Mouse (Mus musculus): ENCODE data around the gene Grb10. TPM values are rescaled to one million over a fixed set of nuclear protein-coding genes. Genes with fewer than 3 reads are reported as not detected.

Gene Grb10
- polyA plus RNA-seq, 1 experiment from 2014 or later: 144 TPM

DNA sequence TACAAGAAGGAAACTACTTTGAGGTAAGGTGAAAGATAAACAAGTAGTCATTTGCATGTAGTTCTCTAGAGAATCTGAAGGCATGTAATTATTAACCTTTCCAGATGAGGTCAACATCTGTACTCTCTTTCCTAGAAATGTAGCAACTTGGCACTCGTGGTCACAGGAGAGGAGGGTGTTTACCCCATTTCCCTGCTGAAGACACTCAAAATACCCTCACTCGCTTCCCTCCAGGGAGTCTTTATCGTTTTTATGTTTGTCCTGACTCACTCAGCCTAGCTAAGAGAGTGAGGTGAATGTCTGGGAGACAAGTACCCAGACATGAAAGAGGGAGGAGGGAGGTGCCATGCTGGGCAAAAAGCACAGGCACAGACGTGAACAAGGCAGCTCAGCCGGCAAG lies 77.6 kb downstream of the Grb10 start:
- DNase-seq (ENCODE audit: low spot score, missing footprints): no peak
- no peaks in the 10 kb centered on the region for H3K36me3 ChIP-seq (ENCODE audit: control insufficient read depth, insufficient read depth, low read length)
- no peak overlapping the region for H3K27ac ChIP-seq (ENCODE audit: low read depth, low read length)
- 41% methylated on average over 5 of the region's 5 CpGs for WGBS
- H3K4me3 ChIP-seq (ENCODE audit: low read depth, low read length): no peak overlapping the region
- H3K9ac ChIP-seq (ENCODE audit: low read length): no peak overlapping the region
- H3K4me1 ChIP-seq (ENCODE audit: control insufficient read depth, insufficient read depth, low read length): peaks cover 9% of the 10 kb centered on the region
- ATAC-seq (ENCODE audit: low FRiP score): no peak
- no peaks in the 10 kb centered on the region for H3K27me3 ChIP-seq (ENCODE audit: control insufficient read depth, insufficient read depth, low read length)
- no peaks in the 10 kb centered on the region for H3K9me3 ChIP-seq (ENCODE audit: control insufficient read depth, low read length)
- H3K4me2 ChIP-seq: no peak overlapping the region

- Histone ChIP-seq H3K4me2 (no peak overlapping the region), H3K27ac (ENCODE audit: low read depth, low read length) (no peak overlapping the region), H3K9me3 (ENCODE audit: control insufficient read depth, low read length) (no peaks in the 10 kb centered on the region), H3K27me3 (ENCODE audit: control insufficient read depth, insufficient read depth, low read length) (no peaks in the 10 kb centered on the region), H3K36me3 (ENCODE audit: control insufficient read depth, insufficient read depth, low read length) (no peaks in the 10 kb centered on the region), H3K4me1 (ENCODE audit: control insufficient read depth, insufficient read depth, low read length) (peaks cover 9% of the 10 kb centered on the region), H3K4me3 (ENCODE audit: low read depth, low read length) (no peak overlapping the region), H3K9ac (ENCODE audit: low read length) (no peak overlapping the region)
- no peak for DNase-seq (ENCODE audit: low spot score, missing footprints)
- no peak for ATAC-seq (ENCODE audit: low FRiP score)
- WGBS: 74% methylated on average over 2 of the region's 2 CpGs
These were observed 78.3 kb downstream of the Grb10 start for GRCm38 (mm10) chr11:11960227-11960626.

DNA sequence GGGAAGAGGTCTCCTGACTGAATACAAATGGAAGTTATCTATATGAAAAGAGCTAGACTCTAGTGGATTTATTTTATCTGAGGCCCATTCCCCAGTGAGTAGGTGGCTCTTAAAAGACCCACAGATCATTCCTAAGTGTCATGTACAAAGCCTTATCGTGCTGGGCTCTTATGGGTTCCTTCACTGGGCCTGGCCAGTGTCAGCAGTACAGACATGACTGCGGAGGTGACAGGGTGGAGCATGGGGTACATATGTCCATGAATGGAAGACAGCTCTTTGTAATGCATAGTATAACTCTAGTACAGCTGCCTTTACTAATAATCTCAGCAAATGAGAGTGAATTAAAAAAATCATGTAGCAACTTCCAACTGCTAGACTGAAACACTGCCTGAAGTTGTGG lies 80.0 kb downstream of the Grb10 start:
- Histone ChIP-seq H3K9ac (ENCODE audit: low read length) (no peak overlapping the region), H3K9me3 (ENCODE audit: control insufficient read depth, low read length) (no peaks in the 10 kb centered on the region), H3K4me2 (no peak overlapping the region), H3K4me3 (ENCODE audit: low read depth, low read length) (no peak overlapping the region), H3K36me3 (ENCODE audit: control insufficient read depth, insufficient read depth, low read length) (no peaks in the 10 kb centered on the region), H3K27ac (ENCODE audit: low read depth, low read length) (no peak overlapping the region), H3K27me3 (ENCODE audit: control insufficient read depth, insufficient read depth, low read length) (no peaks in the 10 kb centered on the region), H3K4me1 (ENCODE audit: control insufficient read depth, insufficient read depth, low read length) (peaks cover 6% of the 10 kb centered on the region)
- DNase-seq (ENCODE audit: low spot score, missing footprints): no peak
- WGBS: 89% methylated on average over 2 of the region's 2 CpGs
- no peak for ATAC-seq (ENCODE audit: low FRiP score)

- 84% methylated on average over 2 of the region's 2 CpGs for WGBS
- Histone ChIP-seq H3K27me3 (ENCODE audit: control insufficient read depth, insufficient read depth, low read length) (no peaks in the 10 kb centered on the region), H3K36me3 (ENCODE audit: control insufficient read depth, insufficient read depth, low read length) (no peaks in the 10 kb centered on the region), H3K27ac (ENCODE audit: low read depth, low read length) (no peak overlapping the region), H3K9ac (ENCODE audit: low read length) (no peak overlapping the region), H3K9me3 (ENCODE audit: control insufficient read depth, low read length) (no peaks in the 10 kb centered on the region), H3K4me1 (ENCODE audit: control insufficient read depth, insufficient read depth, low read length) (peaks cover 3% of the 10 kb centered on the region), H3K4me3 (ENCODE audit: low read depth, low read length) (no peak overlapping the region), H3K4me2 (no peak overlapping the region)
- DNase-seq (ENCODE audit: low spot score, missing footprints) (no peak), ATAC-seq (ENCODE audit: low FRiP score) (no peak)
These were observed 80.5 kb downstream of the Grb10 start for GRCm38 (mm10) chr11:11958061-11958361.

DNA sequence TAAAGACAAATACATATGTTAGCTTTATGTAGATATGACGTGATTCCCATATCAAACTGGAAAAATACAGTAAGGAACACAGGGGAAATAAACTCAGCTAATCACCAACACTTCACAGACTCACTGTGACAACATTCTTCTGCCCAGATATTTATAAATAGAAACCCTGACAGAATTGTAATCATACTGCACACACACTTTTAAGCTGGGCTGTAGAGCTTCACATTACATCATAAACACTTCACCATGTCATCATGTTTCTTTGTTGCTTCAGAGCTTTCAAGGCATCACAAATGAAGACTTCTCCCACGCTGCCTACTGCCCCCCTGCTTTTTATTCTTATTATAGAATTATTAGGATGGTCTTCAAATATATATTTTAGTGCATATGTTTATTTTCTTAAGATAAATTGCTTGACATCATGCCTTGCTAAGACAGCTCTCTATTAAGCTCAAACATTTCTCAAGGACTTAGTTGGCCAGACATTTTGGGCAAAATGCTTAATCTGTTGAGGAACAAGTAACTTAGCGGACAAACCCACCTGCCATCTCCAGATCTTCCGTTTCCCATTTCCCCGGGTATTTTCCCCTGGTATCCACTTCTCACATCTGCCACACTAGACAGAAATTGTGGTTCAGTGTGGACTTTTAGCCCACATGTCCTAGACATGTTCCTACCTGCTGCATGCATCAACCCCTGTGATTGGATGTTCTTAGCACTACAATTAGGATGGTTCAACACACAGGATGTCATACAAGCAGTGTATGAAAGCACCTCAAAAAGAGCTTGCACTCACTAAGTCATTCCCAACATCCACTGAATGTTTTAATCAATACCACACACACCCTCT lies 81.0 kb downstream of the Grb10 start:
- Histone ChIP-seq H3K36me3 (ENCODE audit: control insufficient read depth, insufficient read depth, low read length) (no peaks in the 10 kb centered on the region), H3K9me3 (ENCODE audit: control insufficient read depth, low read length) (no peaks in the 10 kb centered on the region), H3K27me3 (ENCODE audit: control insufficient read depth, insufficient read depth, low read length) (no peaks in the 10 kb centered on the region), H3K27ac (ENCODE audit: low read depth, low read length) (no peak overlapping the region), H3K9ac (ENCODE audit: low read length) (no peak overlapping the region), H3K4me3 (ENCODE audit: low read depth, low read length) (no peak overlapping the region), H3K4me1 (ENCODE audit: control insufficient read depth, insufficient read depth, low read length) (peaks cover 3% of the 10 kb centered on the region), H3K4me2 (no peak overlapping the region)
- 92% methylated on average over 5 of the region's 5 CpGs for WGBS
- ATAC-seq (ENCODE audit: low FRiP score): no peak
- DNase-seq (ENCODE audit: low spot score, missing footprints): no peak

GRCm38 (mm10) chr11:11955783-11956182 lies 82.7 kb downstream of the Grb10 start:
- Histone ChIP-seq H3K9me3 (ENCODE audit: control insufficient read depth, low read length) (no peaks in the 10 kb centered on the region), H3K4me2 (no peak overlapping the region), H3K4me3 (ENCODE audit: low read depth, low read length) (no peak overlapping the region), H3K27me3 (ENCODE audit: control insufficient read depth, insufficient read depth, low read length) (no peaks in the 10 kb centered on the region), H3K36me3 (ENCODE audit: control insufficient read depth, insufficient read depth, low read length) (no peaks in the 10 kb centered on the region), H3K27ac (ENCODE audit: low read depth, low read length) (no peak overlapping the region), H3K9ac (ENCODE audit: low read length) (no peak overlapping the region), H3K4me1 (ENCODE audit: control insufficient read depth, insufficient read depth, low read length) (peaks cover 1% of the 10 kb centered on the region)
- ATAC-seq (ENCODE audit: low FRiP score) (no peak), DNase-seq (ENCODE audit: low spot score, missing footprints) (no peak)

- H3K9ac ChIP-seq (ENCODE audit: low read length): no peak overlapping the region
- H3K4me3 ChIP-seq (ENCODE audit: low read depth, low read length): no peak overlapping the region
- no peaks in the 10 kb centered on the region for H3K36me3 ChIP-seq (ENCODE audit: control insufficient read depth, insufficient read depth, low read length)
- H3K4me2 ChIP-seq: no peak overlapping the region
- H3K27me3 ChIP-seq (ENCODE audit: control insufficient read depth, insufficient read depth, low read length): no peaks in the 10 kb centered on the region
- H3K27ac ChIP-seq (ENCODE audit: low read depth, low read length): no peak overlapping the region
- ATAC-seq (ENCODE audit: low FRiP score): no peak
- 90% methylated on average over 6 of the region's 6 CpGs for WGBS
- H3K4me1 ChIP-seq (ENCODE audit: control insufficient read depth, insufficient read depth, low read length): no peaks in the 10 kb centered on the region
- DNase-seq (ENCODE audit: low spot score, missing footprints): no peak
- H3K9me3 ChIP-seq (ENCODE audit: control insufficient read depth, low read length): no peaks in the 10 kb centered on the region
These were observed 83.9 kb downstream of the Grb10 start for GRCm38 (mm10) chr11:11954606-11955005.

DNA sequence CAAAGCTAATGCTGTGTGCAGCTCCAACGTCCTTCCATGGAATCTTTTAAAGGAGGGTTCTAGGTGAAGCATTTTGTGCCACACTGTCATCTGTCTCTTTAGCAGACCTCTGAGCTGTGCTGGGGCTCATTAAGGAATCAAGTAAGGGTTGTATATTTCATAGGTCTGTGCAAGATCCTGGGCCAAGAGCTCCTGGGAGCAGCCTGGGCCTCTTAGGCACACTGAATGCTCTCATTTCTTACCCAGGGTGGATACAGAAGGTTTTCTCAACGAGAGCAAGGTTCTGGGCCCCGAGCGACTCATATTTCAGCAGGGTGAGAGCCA lies 84.4 kb downstream of the Grb10 start:
- 91% methylated on average over 4 of the region's 4 CpGs for WGBS
- Histone ChIP-seq H3K9ac (ENCODE audit: low read length) (no peak overlapping the region), H3K4me2 (no peak overlapping the region), H3K4me3 (ENCODE audit: low read depth, low read length) (no peak overlapping the region), H3K27me3 (ENCODE audit: control insufficient read depth, insufficient read depth, low read length) (no peaks in the 10 kb centered on the region), H3K36me3 (ENCODE audit: control insufficient read depth, insufficient read depth, low read length) (no peaks in the 10 kb centered on the region), H3K27ac (ENCODE audit: low read depth, low read length) (no peak overlapping the region), H3K9me3 (ENCODE audit: control insufficient read depth, low read length) (no peaks in the 10 kb centered on the region), H3K4me1 (ENCODE audit: control insufficient read depth, insufficient read depth, low read length) (no peaks in the 10 kb centered on the region)
- DNase-seq (ENCODE audit: low spot score, missing footprints) (no peak), ATAC-seq (ENCODE audit: low FRiP score) (no peak)

DNA sequence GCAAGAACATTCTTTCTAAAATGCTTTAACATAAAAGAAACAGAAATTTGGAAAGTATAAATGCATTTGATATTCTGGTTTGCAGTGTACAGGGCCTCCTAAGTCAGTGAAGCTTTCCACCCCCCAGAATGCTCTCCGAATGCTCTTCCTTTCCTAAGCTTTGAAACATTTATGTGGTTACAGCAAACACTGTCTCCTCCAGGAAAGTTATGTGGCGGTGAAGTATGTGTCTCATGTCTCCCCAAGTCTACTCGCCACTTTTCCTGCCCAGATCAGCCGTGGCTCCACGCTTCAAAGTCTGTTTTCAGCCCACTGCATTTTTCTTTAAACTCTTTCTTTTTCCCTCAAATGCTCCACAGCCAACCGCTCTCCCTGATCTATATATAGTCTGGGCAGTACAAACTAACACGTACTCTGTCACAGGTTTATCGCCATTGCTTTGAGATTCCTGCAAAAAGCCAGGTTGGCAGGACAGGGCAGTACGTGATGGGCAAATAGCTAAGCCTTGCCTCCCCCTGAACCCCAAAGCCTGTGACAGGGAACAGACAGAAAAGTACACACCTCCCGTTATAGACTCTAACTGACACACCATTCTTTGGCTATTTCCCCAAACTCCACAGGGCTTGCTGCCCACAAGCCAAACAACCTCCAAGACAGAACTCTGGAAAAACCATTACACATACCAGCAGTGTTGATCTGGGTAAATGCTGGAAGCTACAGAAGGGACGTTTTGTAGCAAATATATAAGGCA lies 84.9 kb downstream of the Grb10 start:
- Histone ChIP-seq H3K27ac (ENCODE audit: low read depth, low read length) (no peak overlapping the region), H3K36me3 (ENCODE audit: control insufficient read depth, insufficient read depth, low read length) (no peaks in the 10 kb centered on the region)
- 89% methylated on average over 11 of the region's 11 CpGs for WGBS

More for the DNA sequence above, 84.9 kb downstream of the Grb10 start:
- DNase-seq (ENCODE audit: low spot score, missing footprints): no peak
- Histone ChIP-seq H3K27me3 (ENCODE audit: control insufficient read depth, insufficient read depth, low read length) (no peaks in the 10 kb centered on the region), H3K9ac (ENCODE audit: low read length) (no peak overlapping the region), H3K4me3 (ENCODE audit: low read depth, low read length) (no peak overlapping the region), H3K4me1 (ENCODE audit: control insufficient read depth, insufficient read depth, low read length) (no peaks in the 10 kb centered on the region), H3K9me3 (ENCODE audit: control insufficient read depth, low read length) (no peaks in the 10 kb centered on the region), H3K4me2 (no peak overlapping the region)
- ATAC-seq (ENCODE audit: low FRiP score): no peak

Measured in midbrain, embryonic 11.5 days (tissue).